Mouse (Mus musculus) hindbrain, postnatal 0 days (tissue): ENCODE results near the gene Syt11. TPM values are rescaled to one million over a fixed set of nuclear protein-coding genes. Genes with fewer than 3 reads are reported as not detected.
"Not testable (repeated sequence)": the region's sequence is repeated elsewhere in the genome, so short reads cannot be mapped to it uniquely, and the experiment has no call there.

ENCODE experiments used
- ATAC-seq: fragments of 200-750 bp; cut with Nextera tagmentation; 2 replicates; pipeline ENCODE4 v1.8.0; 2017; ENCODE audit warnings: mild to moderate bottlenecking, moderate TSS enrichment, moderate library complexity
- DNase-seq: peaks from one replicate; pipeline ENCODE4 v3.0.0-alpha.2; 2015; ENCODE audit warnings: low spot score
- H3K27ac ChIP-seq: fragments of 300-500 bp; sonication (generic); 2 replicates; pipeline ENCODE4 v1.5.1; 2014; ENCODE audit warnings: mild to moderate bottlenecking
- H3K27me3 ChIP-seq: fragments of 300-500 bp; sonication (generic); 2 replicates; pipeline ENCODE4 v1.6.1; 2014; ENCODE audit warnings: low read length, mixed read lengths; ENCODE audit not compliant: insufficient read depth
- H3K36me3 ChIP-seq: fragments of 300-500 bp; sonication (generic); 2 replicates; pipeline ENCODE4 v1.6.1; 2014; ENCODE audit warnings: low read length, mixed read lengths; ENCODE audit not compliant: insufficient read depth
- H3K4me1 ChIP-seq: fragments of 300-500 bp; sonication (generic); 2 replicates; pipeline ENCODE4 v1.6.1; 2014; ENCODE audit warnings: antibody characterized with exemption, low read length, mixed read lengths; ENCODE audit not compliant: insufficient read depth
- H3K4me2 ChIP-seq: fragments of 300-500 bp; sonication (generic); 2 replicates; pipeline ENCODE4 v1.6.1; 2014; ENCODE audit warnings: low read depth, mild to moderate bottlenecking, low read length, moderate library complexity, mixed read lengths
- H3K4me3 ChIP-seq: fragments of 300-500 bp; sonication (generic); 2 replicates; pipeline ENCODE4 v1.5.1; 2014; ENCODE audit warnings: low read length
- H3K9ac ChIP-seq: fragments of 300-500 bp; sonication (generic); replicated peaks from 2 replicates; pipeline ENCODE4 v1.6.1; 2014; ENCODE audit warnings: mild to moderate bottlenecking, low read length, moderate library complexity, mixed read lengths
- H3K9me3 ChIP-seq: fragments of 300-500 bp; sonication (generic); 2 replicates; pipeline ENCODE4 v1.6.1; 2016; ENCODE audit warnings: low read length, mixed read lengths
- CTCF ChIP-seq: IDR thresholded peaks from 2 replicates; pipeline ENCODE4 v1.5.1; 2016; ENCODE audit warnings: antibody characterized with exemption, control low read depth, low read depth
- WGBS: fragments of 180-500 bp; shearing (Covaris S2); extraction: QIAGEN DNeasy Blood & Tissue Kit; methylation state at CpG from one replicate; pipeline ENCODE4 v1.1.7; 2014; 5-methylcytosine and 5-hydroxymethylcytosine counted together
- polyA plus RNA-seq: library from polyadenylated mRNA; unstranded; fragments of >200 nt; fragmentation: Nextera tagmentation; extraction: Ambion mirVana; gene quantifications from 2 replicates; pipeline ENCODE4 v1.2.1, GENCODE M21; 2015
- total RNA-seq: library from RNA; depleted of rRNA; stranded (reverse); fragments of >200 nt; gene quantifications from 2 replicates; pipeline ENCODE4 v1.2.3, GENCODE M21; 2014

Gene Syt11
- total and polyA plus RNA-seq, 2 experiments from 2014 or later: 216 to 265 TPM

DNA sequence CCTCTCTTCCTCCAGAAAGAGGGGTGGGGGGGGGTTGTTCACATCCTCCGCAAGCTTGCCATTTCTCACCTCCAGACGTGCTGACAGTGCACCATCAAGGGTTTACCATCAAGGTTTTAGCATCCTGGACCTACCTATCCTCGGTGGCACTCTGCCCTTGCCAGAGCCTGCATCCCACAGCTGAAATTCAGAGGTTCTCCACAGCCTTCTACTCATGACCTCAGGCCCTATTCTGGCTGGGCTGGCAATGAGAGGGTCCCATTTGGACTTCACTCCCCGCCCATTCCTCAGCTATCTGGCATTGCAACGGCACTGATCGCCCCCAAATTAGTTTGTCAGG lies 3.1 kb downstream of the Syt11 start:
- 7% methylated on average over 3 of the region's 6 CpGs for WGBS
- peak; percentile 25; the same call in 1 of the 2 replicates for ATAC-seq
- Histone ChIP-seq H3K9ac (peak overlapping the region; percentile 43), H3K4me2 (peak overlapping the region; percentile 51), H3K27ac (peak overlapping the region; percentile 89), H3K4me3 (peak overlapping the region; percentile 40)
- not testable (repeated sequence) for DNase-seq, H3K9me3 ChIP-seq, H3K27me3 ChIP-seq, H3K4me1 ChIP-seq, H3K36me3 ChIP-seq

DNA sequence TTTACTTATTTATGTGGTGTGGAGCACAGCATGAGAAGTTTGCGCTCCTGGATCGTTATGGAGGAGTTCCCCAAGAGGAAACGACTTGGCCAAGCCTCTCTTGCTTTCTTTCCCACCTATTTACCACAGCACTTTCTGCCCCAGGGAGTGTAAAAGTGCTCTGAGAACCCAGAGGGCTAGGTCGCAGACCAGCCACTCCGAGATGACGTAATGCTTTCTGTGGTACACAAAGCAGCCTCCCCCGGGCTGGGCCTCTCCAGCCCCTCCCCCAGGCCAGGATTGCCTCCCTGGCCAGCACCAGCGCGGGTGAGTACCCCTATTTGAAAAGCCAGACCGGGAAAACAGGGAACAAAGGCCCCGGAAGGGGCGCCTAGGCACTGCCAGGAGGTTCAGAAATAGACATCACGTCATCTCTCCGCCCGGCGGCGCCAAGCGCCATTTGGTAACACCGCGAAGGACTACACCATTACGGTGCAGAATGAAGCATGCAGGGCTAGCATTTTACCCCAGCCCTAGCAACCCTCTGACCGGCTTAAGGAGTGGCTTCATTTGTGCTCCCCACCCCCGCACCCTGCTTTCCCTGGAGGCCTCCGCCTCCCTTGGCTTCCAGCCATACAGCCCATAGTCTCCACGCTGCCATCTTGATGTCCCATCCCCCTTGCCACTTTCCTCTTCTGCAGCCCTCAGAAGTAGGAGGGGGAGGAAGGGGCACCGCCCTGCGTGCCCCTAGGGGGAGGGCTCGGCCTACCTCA lies 3.6 kb downstream of the Syt11 start:
- Histone ChIP-seq H3K4me3 (peak overlapping the region; percentile 40), H3K27ac (peak overlapping the region; percentile 89), H3K4me2 (peak overlapping the region; percentile 51), H3K9ac (peak overlapping the region; percentile 43)
- not testable (repeated sequence) for H3K9me3 ChIP-seq, H3K36me3 ChIP-seq, H3K4me1 ChIP-seq, H3K27me3 ChIP-seq
- DNase-seq: peak; percentile 81
- 1% methylated on average over 19 of the region's 28 CpGs for WGBS
- peak; percentile 85 for ATAC-seq

DNA sequence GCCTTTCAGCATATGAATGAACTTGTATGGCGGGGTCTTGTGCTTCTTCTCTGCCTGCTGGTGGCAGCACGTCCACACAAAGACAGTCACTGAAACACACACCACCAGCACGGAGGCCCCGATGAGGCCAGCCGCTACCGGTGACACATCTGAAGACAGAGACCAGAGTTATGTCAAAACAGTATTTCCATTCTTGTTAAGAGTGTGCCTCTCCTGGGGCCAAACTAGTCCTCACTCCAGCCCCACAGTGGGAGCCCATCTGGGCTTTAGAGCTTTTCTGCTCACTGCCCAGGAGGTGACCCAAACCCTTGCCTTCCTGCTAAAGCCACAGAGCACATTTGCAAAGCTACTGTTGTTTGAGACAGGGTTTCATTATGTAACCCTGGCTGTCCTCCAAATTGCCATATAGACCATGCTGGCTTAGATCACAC lies 12.5 kb downstream of the Syt11 start:
- H3K36me3 ChIP-seq: peaks cover 23% of the 10 kb centered on the region
- H3K27ac ChIP-seq: peak overlapping the region; percentile 45; the same call in 1 of the 2 replicates
- H3K4me3 ChIP-seq: no peak overlapping the region
- DNase-seq: peak; percentile 41
- no peak for ATAC-seq
- H3K4me1 ChIP-seq: no peaks in the 10 kb centered on the region; the same call in 1 of the 2 replicates
- no peaks in the 10 kb centered on the region for H3K9me3 ChIP-seq
- WGBS: 26% methylated on average over 6 of the region's 6 CpGs
- no peak overlapping the region for H3K4me2 ChIP-seq
- H3K27me3 ChIP-seq: no peaks in the 10 kb centered on the region
- H3K9ac ChIP-seq: no peak overlapping the region
- TF ChIP-seq CTCF: peak; percentile 35; the same call in 1 of the 2 replicates

DNA sequence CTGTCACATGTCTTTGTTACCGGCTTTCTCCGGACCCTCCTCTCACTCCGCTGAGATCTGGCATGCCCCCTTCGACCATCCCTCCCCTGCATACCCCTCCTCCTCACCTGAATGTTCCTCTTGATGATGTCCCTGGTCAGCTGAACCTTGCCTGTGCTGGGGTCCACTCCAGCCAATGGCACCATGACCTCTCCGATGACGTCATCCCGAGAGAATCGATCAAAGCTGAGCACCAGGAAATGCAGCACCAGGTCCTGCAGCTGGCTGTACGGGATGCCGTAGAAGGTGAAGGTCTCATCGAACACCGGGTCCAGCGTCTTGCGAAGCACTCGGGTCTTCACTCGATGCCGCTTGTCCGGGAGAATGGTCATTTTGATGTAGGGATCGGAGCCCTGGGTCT lies 13.3 kb downstream of the Syt11 start:
- 93% methylated on average over 19 of the region's 19 CpGs for WGBS
- no peak overlapping the region for H3K4me3 ChIP-seq
- peaks cover 5% of the 10 kb centered on the region for H3K4me1 ChIP-seq
- DNase-seq (no peak), ATAC-seq (no peak)
- no peak overlapping the region for H3K4me2 ChIP-seq
- no peaks in the 10 kb centered on the region for H3K27me3 ChIP-seq
- no peak overlapping the region for H3K27ac ChIP-seq
- H3K9ac ChIP-seq: no peak overlapping the region
- H3K9me3 ChIP-seq: no peaks in the 10 kb centered on the region
- TF ChIP-seq CTCF: no peak
- H3K36me3 ChIP-seq: peaks cover 28% of the 10 kb centered on the region

DNA sequence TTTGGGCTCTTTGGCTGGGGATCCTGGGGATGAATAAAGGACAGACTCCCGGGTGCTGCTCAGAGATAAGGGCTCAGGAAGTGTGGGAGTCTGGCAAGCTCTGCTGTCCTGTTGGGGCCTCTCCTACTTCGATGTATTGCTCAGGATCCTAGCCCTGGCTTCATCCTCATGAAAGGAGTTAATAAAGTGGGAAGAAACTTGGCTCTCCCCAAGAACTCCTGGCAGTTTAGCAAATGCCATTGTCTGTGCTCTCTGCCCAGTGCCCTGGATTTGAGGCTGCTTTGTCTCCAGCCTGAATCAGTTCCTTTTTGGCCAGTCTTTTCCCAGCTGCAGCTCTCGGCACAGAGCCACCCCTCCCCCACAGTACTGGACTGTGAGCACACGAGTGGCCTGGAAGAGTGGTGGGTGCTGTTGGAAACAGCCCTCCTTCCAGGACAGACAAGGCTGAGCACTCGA lies 16.9 kb downstream of the Syt11 start:
- H3K4me2 ChIP-seq: peak overlapping the region; percentile 28
- peak; percentile 95 for ATAC-seq

DNA sequence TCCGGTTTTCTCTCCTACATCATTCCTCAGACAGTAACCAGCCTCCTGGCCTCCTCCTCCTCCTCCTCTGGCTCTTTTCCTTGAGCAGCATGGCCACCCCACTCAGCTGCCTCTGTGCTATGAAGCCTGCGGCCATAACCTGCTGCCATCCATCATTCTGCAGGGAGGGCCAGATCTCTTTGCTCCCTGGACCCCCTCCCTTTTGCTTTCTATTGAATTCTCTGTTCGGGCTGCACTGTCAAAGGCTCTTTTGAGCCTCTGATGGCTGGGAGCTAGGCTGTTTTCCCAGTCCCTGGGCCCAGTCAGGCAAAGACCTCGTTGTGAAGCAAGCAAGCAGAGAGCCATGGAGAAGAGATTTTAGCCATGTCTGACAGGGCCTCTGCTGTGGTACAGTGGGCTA lies 18.7 kb downstream of the Syt11 start:
- peak overlapping the region; percentile 16; the same call in 1 of the 2 replicates for H3K4me2 ChIP-seq
- no peaks in the 10 kb centered on the region for H3K9me3 ChIP-seq
- 19% methylated on average over 4 of the region's 4 CpGs for WGBS
- peaks cover 14% of the 10 kb centered on the region for H3K4me1 ChIP-seq
- ATAC-seq (peak; percentile 58), DNase-seq (peak; percentile 64)
- no peak overlapping the region for H3K4me3 ChIP-seq
- no peak for TF ChIP-seq CTCF
- H3K27ac ChIP-seq: peak overlapping the region; percentile 88
- H3K9ac ChIP-seq: peak overlapping the region; percentile 41
- peaks cover 33% of the 10 kb centered on the region for H3K36me3 ChIP-seq
- H3K27me3 ChIP-seq: no peaks in the 10 kb centered on the region

More for the DNA sequence above, 16.9 kb downstream of the Syt11 start:
- H3K4me1 ChIP-seq: peaks cover 14% of the 10 kb centered on the region
- H3K9ac ChIP-seq: peak overlapping the region; percentile 45
- no peaks in the 10 kb centered on the region for H3K27me3 ChIP-seq
- no peak overlapping the region for H3K4me3 ChIP-seq
- DNase-seq: peak; percentile 92
- no peak for TF ChIP-seq CTCF
- WGBS: 1% methylated on average over 5 of the region's 5 CpGs
- peak overlapping the region; percentile 88 for H3K27ac ChIP-seq
- no peaks in the 10 kb centered on the region for H3K9me3 ChIP-seq
- peaks cover 31% of the 10 kb centered on the region for H3K36me3 ChIP-seq

DNA sequence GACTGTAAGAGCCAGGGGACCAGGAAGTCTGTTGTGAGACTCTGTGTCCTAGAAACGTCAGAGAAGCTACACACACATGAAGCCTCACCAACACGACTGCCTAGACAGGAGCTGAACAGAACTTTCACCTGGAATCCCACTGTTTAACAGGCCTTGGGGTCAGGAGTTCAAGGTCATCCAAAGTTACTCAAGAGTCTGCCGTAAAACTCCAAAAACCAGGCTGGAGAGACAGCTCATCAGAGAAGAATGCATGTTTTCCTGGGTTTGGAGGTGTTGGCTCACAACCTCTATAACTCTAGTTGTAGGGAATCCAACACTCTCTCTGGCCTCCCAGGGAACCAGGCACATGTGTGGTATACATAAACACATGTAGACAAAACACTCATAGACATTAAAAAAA lies 19.4 kb downstream of the Syt11 start:
- H3K4me3 ChIP-seq: no peak overlapping the region
- H3K36me3 ChIP-seq: peaks cover 34% of the 10 kb centered on the region
- 55% methylated on average over 3 of the region's 3 CpGs for WGBS
- no peak for DNase-seq
- peak overlapping the region; percentile 60; the same call in 1 of the 2 replicates for H3K27ac ChIP-seq
- H3K9ac ChIP-seq: no peak overlapping the region
- H3K27me3 ChIP-seq: no peaks in the 10 kb centered on the region
- no peak overlapping the region for H3K4me2 ChIP-seq
- H3K9me3 ChIP-seq: no peaks in the 10 kb centered on the region
- TF ChIP-seq CTCF: no peak
- ATAC-seq: no peak
- H3K4me1 ChIP-seq: peaks cover 14% of the 10 kb centered on the region
